Mouse (Mus musculus) heart, adult 2 months (tissue): Measurements from ENCODE around the gene Lpar2.

Source experiments
- CTCF ChIP-seq: fragments of 200-600 bp; IDR thresholded peaks from 2 replicates; pipeline ENCODE4 v1.8.1; 2022; ENCODE audit warnings: antibody characterized with exemption, mild to moderate bottlenecking, moderate library complexity
- POLR2A ChIP-seq: fragments of 200-500 bp; IDR thresholded peaks from 2 replicates; pipeline ENCODE4 v1.6.1; 2011; ENCODE audit warnings: mild to moderate bottlenecking, low read depth, low read length, control low read depth; ENCODE audit not compliant: insufficient read depth

DNA sequence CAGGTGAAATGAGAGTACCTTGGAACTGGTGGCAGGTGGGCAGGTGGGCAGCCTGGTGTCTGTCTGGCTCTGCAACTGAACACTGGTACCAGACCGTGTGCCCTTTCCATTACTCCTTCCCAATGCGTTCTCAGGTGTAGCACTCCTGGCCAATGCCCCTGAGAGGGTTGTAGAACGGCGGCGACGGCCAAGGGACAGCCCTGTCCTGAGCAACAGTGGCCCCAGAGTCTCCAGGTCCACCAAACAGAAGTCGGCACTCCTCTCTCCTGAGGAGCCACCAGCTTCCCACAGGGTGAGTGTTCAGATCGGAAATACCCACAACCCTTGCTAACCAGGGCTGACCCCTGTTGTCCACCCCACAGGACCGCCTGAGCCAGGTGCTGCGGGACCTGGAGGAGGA is 17.1 kb upstream of the Lpar2 start:
- TF ChIP-seq POLR2A = no peak
- TF ChIP-seq CTCF = no peak
